Mouse (Mus musculus) lung, postnatal 10 days (tissue): ENCODE measurements around the gene Igdcc3.
A peak's percentile ranks its signal among the peaks of the same experiment; 100 is the strongest.

ENCODE experiments used
- DNase-seq: peaks from one replicate; pipeline ENCODE4 v3.0.0; 2021

Gene Igdcc3

GRCm38 (mm10) chr9:65141306-65141975 lies 452 bp downstream of the Igdcc3 start:
- peak; percentile 51 for DNase-seq

- peak; percentile 51 for DNase-seq
Measured at GRCm38 (mm10) chr9:65141976-65142318, 958 bp downstream of the Igdcc3 start.

GRCm38 (mm10) chr9:65142399-65142798 lies 1.4 kb downstream of the Igdcc3 start:
- no peak for DNase-seq

GRCm38 (mm10) chr9:65146001-65146400 lies 5.0 kb downstream of the Igdcc3 start:
- no peak for DNase-seq

GRCm38 (mm10) chr9:65148507-65148906 lies 7.5 kb downstream of the Igdcc3 start:
- no peak for DNase-seq

- DNase-seq, result no peak
Measured at GRCm38 (mm10) chr9:65152711-65153330, 11.8 kb downstream of the Igdcc3 start.

GRCm38 (mm10) chr9:65153331-65153711 lies 12.3 kb downstream of the Igdcc3 start:
- no peak for DNase-seq

- no peak for DNase-seq
Measured at GRCm38 (mm10) chr9:65154692-65155455, 13.9 kb downstream of the Igdcc3 start.

- DNase-seq, result no peak
Measured at GRCm38 (mm10) chr9:65156604-65157003, 15.6 kb downstream of the Igdcc3 start.

GRCm38 (mm10) chr9:65157631-65158030 lies 16.6 kb downstream of the Igdcc3 start:
- no peak for DNase-seq

GRCm38 (mm10) chr9:65161188-65161587 lies 20.2 kb downstream of the Igdcc3 start:
- no peak for DNase-seq

- no peak for DNase-seq
Measured at GRCm38 (mm10) chr9:65161881-65162280, 20.9 kb downstream of the Igdcc3 start.

- DNase-seq, result no peak
Measured at GRCm38 (mm10) chr9:65162711-65163639, 22.0 kb downstream of the Igdcc3 start.

- DNase-seq, result no peak
Measured at GRCm38 (mm10) chr9:65164870-65165269, 23.9 kb downstream of the Igdcc3 start.

GRCm38 (mm10) chr9:65166386-65166785 lies 25.4 kb downstream of the Igdcc3 start:
- DNase-seq, result no peak

GRCm38 (mm10) chr9:65168534-65168933 lies 27.5 kb downstream of the Igdcc3 start:
- no peak for DNase-seq

- DNase-seq, result no peak
Measured at GRCm38 (mm10) chr9:65168952-65169351, 28.0 kb downstream of the Igdcc3 start.

- DNase-seq, result no peak
Measured at GRCm38 (mm10) chr9:65172654-65173053, 31.7 kb downstream of the Igdcc3 start.

- no peak for DNase-seq
Measured at GRCm38 (mm10) chr9:65175234-65175938, 34.4 kb downstream of the Igdcc3 start.

- DNase-seq, result no peak
Measured at GRCm38 (mm10) chr9:65175939-65176871, 35.2 kb downstream of the Igdcc3 start.

- DNase-seq, result no peak
Measured at GRCm38 (mm10) chr9:65177497-65177896, 36.5 kb downstream of the Igdcc3 start.
